Mouse (Mus musculus): ENCODE results near the gene Hip1.
"Not testable (repeated sequence)": the region's sequence is repeated elsewhere in the genome, so short reads cannot be mapped to it uniquely, and the experiment has no call there.

The Hip1 gene

DNA sequence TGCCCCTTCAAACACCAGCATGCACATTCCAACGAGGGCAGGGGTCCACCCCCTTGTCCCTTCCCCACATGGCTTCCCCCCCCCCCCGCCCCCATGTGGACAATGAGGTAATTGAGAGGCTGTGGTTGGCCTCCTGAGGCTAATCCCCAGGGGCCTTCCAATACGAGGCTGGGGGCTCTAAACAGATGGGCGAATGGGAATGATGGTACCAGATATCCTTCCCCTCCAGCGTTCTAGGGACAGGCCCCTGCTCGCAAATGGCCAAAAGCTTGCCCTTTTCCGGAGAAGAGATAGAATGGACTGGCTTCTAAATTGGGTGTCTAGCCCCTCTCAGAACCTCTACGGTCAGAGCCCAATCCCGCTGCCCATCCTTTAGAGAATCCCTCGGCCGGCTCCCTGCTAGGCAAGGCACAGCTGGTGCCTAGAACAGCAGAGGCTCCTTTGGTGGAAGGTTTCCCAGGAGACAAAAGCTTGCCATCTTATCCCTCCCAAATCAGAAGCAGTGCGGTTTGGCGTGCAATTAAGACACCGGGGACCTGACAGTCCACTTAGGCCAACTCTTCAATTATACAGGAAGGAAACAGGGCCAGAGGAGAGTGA, 55.1 kb downstream of the Hip1 start:
- no peak for DNase-seq (ENCODE audit: low spot score)

DNA sequence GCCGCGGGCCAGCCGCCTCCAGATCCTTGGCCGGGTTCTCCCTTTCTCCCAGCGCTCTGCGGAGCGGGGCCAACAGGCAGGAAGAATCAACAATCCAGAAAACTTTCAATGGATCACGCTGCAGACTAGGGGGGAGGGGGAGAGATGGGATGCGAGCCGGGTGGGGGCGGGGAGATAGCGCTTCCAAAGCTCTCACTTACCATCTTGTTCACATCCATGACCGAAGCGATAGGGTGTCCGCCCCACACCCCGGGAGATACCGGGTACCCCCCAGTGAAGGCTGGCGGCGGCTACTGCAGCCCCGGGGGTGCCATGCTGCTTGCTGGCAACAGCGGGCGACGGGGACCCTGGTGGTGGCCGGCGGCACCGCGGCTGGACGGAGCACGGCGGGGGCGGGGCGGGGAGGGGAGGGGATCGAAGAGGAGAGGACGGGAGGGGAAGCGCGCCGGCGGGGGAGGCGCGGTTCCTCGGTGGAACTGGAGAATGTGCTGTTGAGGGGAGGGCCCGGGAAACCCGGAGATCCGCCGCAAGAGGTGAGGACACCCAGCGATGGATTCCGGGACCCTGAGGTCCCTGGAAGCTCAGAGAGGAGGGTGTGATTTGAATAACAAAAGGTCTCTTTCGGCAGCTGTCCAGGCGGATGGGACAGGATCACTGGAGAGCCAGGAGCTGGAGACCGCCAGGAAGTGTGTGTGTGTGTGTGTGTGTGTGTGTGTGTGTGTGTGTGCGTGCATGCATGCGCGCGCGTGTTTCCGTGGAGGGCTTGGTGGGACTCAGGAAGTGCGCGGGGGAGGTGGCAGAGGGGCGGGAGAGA, 55.8 kb downstream of the Hip1 start:
- DNase-seq (ENCODE audit: low spot score), result peak; percentile 61

DNA sequence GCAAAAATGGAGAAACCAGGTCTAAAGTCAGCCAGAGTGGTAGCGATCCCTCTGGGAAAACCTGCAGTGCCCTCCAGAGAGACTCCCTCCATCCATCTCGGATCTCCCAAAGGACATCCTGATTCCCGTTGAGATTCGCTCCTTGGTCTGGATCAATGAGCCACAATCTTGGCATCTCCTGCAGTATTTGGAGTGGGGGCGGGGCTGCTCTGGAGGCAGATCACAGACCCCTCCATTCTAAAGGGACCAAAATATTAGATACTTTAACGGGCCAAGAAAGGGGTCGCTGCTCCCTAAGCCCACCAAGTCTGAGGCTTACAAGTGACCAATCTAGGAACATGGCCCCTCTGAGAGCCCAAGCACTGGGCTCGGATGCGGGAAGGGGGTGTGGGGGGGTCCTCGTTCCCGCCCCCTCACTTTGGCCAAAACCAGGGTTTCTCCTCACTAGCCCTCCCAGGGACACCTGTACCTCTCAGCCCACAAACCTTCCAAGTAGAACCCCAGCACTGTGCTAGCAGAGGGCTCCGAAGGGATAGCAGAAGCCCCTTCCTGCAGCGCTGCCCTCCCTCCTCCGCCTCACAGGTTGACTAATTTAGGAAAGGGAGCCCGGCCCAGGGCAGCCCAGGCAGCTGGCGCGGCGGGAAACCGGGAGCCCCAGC, 56.6 kb downstream of the Hip1 start:
- no peak for DNase-seq (ENCODE audit: low spot score)

DNA sequence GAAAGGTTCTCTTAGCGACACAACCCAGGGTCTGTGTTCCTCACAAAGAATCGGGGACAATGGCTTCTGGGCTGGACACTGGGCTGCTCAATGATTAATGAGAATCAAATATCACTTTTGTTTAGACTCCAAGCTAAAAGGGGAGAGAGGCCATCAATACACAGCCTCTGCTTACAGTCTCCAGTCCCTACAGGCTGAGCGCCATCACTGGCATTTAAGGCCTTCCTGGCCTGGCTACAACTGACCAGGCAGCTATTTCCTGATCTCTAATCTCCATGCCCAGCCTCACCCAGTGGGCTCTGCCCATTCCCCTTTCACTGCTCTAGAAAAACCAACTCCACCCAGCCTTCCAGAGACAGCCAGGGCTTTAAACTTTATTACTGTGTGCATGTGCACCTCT, 59.6 kb downstream of the Hip1 start:
- DNase-seq (ENCODE audit: low spot score), result no peak

DNA sequence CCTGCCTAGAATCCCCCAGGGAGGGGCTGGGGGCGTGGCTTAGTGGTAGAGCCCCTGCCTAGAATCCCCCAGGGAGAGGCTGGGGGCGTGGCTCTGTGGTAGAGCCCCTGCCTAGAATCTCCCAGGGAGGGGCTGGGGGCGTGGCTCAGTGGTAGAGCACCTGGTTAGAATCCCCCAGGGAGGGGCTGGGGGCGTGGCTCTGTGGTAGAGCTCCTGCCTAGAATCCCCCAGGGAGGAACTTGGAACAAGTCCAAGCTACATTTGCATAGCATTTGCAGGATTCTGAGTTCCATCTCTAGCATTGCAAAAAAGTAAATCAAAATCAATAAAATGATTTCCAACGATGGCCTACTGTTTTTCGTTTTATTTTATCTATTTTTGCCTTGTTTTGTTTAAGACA, 61.1 kb downstream of the Hip1 start:
- DNase-seq (ENCODE audit: low spot score), result not testable (repeated sequence)

DNA sequence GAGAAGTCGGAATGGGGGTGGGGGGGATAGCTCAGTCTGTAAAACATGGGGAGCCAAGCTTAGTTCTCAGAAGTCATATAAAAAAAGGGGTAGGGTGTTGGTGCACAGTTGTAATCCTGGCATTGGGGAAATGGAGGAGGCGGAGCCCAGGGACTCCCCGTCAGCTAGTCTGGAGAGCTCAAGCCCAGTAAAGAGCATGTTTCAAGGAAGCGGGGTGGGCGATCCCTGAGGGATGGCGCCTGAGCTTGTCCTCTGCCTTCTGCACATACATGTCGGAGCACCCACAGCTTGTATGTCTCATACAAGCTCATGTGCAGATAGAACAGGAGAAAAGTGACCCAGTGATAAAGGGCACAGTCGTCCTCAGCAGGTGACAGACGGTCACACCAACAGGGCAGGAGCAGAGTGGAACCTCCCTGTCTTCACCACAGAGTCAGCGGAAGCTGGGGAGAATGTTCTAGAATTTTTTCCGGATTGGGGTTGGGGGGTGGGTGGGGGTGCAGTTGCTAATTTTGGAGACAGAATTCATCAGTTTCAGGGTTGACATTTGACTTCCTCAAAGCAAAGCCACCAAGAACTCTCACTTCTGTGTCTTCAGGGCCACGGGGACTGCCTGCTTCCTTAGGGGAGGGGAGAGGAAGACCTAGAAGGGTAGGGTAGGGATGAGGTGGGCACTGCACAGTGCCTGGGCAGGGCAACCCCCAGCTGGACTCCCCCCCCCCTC, 65.9 kb downstream of the Hip1 start:
- no peak for DNase-seq (ENCODE audit: low spot score)

DNA sequence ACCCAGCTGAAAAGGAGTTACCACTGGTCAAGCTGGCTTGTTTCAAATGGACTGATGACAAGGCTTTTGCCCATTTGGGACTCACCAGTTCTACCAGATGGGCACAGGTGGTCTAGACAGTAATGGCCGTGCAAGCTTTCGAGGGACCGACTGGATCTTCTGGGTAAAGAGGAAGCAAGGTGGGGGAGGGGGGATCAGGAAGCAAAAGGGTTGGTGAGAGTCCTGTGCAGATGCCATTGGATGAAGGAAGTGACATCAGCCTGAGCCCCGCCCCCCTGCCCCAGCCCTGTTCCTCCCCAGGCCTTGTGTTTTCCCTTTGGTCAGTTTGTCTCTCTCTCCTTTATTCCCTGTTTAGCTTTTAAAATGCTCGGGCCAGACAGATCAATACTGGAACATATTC, 68.7 kb downstream of the Hip1 start:
- no peak for DNase-seq (ENCODE audit: low spot score)

DNA sequence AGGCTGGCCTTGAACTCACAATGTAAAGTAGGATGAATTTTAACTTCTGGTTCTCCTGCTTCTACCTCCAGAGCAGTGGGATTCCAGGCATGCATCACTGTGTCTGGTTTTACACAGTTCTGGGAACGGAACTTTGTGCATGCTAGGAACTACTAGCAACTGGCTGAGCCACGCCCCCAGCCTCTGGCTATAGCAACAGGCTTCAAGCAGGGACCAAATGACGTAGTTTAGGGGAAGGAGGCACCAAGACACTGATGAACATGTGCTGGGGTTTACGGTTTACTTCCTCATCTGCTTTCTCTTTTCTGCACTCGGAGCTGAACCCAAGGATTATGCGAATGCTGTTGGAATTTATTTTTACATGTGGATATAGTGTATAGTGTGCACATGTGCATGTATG, 72.5 kb downstream of the Hip1 start:
- DNase-seq (ENCODE audit: low spot score), result no peak

DNA sequence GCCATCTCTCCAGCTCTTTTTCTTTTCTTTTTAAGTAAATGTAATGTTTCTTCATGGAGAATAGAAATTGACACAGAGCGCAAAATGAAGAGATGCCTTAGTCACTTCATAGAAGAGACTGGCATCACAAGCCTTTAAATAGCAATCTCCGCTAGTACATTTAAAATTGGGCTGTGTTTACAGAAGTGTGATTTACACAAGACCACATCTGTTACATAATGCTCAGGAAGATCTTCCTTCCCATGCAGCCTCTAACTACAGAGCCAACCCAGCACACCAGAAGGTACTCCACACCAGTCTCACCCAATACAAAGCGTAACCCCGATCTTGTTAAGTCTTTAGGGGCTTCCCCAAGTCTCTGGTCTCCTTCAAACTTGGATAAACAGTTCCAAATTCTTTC, 73.2 kb downstream of the Hip1 start:
- DNase-seq (ENCODE audit: low spot score), result no peak

DNA sequence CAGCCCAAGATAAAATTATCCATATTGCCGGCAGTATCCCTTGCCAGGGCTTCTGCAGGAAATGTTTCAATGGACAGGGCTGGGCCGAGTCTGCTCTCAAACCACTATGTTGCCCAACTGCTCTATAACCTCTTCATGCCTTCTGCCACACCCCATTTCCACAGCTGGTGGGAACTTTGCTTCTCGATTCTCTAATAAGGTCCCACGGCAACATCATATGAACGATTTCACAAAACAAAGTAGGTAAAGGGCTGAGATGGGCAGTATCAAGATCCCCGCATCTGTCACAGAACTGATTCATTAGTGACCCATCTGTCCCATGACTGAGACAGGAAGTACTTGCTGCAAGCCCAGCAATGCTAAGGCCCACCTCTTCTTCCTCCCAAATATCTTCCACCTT, 76.6 kb downstream of the Hip1 start:
- DNase-seq (ENCODE audit: low spot score), result no peak

DNA sequence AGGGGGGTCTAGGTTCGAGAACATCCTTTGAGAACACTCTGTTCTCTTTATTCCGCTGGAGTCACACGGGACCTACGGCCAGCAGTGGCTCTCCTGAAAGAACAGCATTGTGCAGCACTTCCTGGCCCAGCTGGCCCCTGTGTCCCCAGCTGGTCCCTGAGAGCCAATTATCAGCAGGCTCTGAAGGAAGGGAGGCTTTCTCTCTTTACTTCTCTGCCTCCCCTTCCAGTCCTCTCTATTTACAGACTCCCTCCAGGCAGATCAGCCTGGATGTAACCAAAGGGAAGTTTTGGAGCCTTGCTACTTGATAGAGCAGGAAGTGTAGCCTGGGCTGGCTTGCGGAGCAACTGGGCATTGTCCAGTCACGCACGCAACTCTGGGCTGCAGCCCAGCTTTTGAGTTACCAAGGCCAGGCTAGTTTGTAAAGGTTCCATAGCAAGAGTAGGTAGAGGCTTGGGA, 79.1 kb downstream of the Hip1 start:
- no peak for DNase-seq (ENCODE audit: low spot score)

DNA sequence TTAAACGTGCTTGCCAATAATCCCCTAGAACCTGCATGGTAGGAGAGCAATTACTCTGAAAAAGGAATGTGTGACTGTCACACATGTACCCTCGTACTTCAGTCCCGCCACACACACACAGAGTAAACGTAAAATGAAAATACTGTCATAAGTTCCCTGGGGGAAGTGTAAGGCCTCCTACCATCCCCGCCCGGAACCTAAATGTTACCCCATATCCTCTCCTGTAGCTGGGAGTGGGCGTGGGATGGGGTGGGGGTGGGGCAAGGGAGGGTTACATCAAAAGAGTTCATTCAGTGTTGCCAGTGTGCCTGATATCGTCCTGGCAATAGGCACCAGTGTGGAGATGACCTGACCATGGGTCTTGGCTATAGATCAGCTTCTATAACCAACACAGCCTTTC, 81.5 kb downstream of the Hip1 start:
- no peak for DNase-seq (ENCODE audit: low spot score)

DNA sequence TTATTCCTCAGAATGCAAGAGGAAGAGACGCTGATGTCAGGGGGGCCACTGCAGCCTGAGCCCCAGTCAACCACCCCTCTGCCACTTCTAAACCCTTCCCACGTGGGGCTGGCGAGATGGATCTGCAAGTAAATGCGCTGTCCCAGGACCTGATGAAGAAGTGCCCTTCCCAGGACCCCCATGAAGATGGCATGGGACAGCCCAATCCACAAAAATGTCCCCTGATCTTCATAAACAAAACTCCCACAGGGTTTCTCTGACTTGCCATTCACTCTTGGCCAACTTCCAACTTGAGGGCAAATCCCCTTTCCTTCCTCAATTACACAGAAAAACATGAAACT, 84.1 kb downstream of the Hip1 start:
- no peak for DNase-seq (ENCODE audit: low spot score)

DNA sequence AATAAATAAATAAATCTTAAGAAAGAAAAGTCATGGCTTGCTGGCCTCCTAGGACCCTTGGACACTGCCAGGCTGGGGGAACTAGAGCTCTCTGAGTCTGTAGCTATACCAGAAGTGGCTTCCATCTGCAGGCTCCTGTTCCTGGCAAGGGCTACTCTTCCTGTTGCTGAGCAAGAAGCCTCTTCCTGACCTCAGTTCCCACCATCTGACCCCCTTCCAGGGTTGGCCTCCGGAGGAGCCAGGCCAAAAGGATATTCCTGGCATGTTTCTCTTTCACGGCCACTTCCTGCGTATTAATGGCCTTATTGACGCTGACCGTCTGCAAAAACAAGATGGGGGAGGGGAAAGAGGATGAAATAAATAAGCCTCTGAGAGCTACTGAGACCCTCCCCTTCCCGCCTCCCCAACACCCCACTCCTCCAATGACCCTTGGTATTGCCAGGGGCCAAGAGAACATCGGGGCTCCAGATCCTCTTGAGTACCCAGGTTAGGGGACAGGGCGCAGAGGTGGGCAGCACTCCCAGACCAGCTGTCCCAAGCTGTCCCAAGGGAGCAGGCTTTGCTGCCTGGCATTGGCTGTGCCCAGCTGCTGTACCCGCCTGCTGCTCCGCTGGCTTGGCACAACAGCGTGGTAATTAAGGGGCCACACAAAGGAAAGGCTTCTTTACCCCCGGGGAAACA, 84.6 kb downstream of the Hip1 start:
- DNase-seq (ENCODE audit: low spot score), result no peak

DNA sequence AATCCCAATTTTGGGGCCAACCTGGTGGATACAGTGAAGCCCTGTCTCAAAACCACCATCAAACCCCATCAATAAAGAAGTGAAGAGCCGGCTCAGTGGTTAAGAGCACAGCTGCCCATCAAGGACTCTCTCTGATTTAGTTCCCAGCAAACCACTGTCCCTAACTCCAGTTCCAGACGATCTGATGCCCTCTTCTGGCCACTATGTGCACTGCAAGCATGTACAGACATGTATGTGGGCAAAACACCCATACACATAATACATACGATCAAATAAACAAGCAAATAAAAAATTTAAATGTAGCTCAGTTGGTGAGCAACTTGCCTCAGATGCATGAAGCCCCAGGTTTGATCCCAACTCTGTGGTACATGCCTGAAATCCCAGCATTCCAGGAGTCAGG, 85.4 kb downstream of the Hip1 start:
- no peak for DNase-seq (ENCODE audit: low spot score)

DNA sequence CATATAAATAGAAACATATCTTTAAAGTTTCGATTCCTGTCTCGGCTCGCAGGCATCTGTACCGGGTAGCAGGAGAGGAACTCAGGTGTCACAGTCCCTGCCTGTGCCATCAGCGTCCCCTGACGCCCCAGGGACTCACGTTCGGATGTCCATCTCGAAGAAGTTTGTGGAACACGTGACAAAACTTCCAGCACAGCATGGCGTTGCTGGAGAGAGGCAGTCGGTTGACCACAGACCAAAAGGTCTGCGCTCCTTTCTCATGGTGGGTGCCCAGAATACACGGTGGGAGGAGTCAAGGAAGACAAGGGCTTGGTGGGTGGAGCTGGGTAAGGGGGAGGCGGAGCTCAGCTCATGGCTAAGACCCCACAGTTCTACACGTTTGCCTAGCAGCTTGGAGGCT, 87.0 kb downstream of the Hip1 start:
- DNase-seq (ENCODE audit: low spot score), result no peak

DNA sequence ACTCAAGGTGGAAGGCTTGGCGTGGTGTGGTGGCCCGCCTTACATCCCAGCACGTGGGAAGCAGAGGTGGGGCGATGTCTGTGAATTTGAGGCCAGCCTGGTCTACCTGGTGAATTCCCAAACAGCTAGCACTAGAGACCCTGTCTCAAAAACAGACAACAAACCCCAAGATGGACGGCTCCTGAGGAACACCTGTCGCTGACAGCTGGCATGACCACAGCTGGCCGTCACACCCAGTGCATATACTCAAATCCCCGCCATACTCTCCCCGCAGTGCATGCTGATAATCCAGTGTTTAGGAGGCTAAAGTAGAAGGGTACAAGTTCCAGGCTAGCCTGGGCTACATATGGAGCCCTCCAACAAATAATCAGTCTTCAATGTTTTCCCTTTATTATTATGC, 88.4 kb downstream of the Hip1 start:
- DNase-seq (ENCODE audit: low spot score), result no peak

DNA sequence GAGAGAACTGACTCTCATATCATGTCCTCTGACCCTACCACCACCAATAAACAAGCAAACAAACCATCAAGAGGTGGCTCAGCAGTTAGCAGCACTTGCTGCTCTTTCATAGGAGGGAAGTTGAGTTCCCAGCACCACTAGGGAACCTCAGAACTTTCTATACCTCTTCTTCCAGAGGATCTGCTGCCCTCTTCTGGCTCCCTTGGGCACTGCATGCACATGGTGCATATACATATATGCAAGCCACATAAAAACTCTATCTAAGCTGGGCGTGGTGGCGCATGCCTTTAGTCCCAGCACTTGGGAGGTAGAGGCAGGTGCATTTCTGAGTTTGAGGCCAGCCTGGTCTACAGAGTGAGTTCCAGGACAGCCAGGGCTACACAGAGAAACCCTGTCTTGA, 90.7 kb downstream of the Hip1 start:
- no peak for DNase-seq (ENCODE audit: low spot score)

DNA sequence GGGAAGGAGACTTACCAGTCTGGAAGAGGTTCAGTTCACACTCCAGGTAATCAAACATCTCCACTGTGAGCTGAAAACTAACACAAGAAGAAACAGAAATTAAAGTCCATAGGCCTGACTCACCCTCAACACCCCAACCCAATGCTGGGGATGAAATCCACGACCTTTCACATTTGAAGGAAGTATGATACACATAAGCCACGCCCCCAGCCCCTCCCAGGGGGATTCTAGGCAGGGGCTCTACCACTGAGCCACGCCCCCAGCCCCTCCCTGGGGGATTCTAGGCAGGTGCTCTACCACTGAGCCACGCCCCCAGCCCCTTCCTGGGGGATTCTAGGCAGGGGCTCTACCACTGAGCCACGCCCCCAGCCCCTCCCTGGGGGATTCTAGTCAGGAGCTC, 93.4 kb downstream of the Hip1 start:
- not testable (repeated sequence) for DNase-seq (ENCODE audit: low spot score)

DNA sequence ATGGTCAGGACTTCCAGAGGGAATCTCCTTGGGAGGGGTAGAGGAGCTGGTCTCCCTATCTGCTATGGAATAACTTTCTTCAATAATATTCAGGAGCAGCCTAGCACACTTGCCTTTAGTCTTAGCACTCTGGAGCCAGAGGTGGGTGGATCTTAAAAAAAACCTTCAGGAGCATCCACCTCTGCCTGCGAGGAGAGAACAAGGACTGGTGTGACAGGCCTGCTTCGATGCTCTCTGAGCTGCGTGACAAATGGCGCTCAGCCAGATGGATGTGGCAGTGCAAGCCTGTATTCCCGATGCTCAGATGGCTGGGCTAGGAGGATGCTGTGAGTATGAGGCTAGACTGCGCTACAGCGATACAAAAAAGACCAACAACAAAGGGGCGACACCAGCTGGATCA, 93.8 kb downstream of the Hip1 start:
- no peak for DNase-seq (ENCODE audit: low spot score)

DNA sequence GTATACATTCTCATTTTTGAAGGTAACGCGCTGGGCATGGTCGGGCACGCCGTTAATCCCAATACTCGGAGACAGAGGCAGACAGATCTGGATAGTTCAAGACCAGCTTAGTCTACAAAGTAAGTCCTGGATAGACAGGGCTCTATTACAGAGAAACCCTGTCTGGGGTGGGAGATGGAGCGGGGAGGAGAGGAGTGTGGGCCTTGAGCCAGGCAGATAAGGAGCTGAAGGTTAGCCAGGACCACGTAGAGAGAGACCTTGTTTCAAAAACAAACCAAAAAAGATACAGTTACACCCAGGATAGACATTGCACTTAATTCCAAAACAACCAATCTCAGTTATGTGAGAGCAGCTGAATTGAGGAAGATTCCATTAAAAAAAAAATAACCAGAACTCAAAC, 99.2 kb downstream of the Hip1 start:
- no peak for DNase-seq (ENCODE audit: low spot score)

DNA sequence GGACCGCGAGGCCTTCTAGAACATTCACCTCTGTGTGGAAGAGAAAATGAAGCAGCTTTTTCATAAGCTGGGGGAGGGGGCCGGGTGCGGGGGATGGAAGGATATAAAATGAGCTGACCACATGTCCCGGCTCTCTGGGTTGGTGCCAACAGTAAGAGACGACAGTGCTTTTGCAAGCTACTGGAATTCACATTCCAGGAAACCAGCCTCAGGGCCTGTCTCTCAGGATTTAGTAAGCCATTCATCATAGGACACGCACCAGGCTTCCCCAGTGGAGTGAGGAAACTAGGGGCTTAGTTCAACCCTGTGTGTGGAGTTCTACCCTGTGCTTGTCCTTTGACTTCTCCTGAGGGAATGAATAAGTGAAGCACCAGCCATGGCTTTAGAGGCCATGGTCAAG, 102.5 kb downstream of the Hip1 start:
- DNase-seq (ENCODE audit: low spot score), result peak; percentile 66
